Mouse (Mus musculus) heart, postnatal 0 days (tissue): ENCODE measurements around the gene Ubxn11.

ENCODE experiments used
- CTCF ChIP-seq: IDR thresholded peaks from 2 replicates; pipeline ENCODE4 v1.5.1; 2016; ENCODE audit warnings: antibody characterized with exemption, control low read depth, low read depth
- EP300 ChIP-seq: IDR thresholded peaks from 2 replicates; pipeline ENCODE4 v1.6.1; 2016; ENCODE audit warnings: antibody characterized with exemption, low read depth

- TF ChIP-seq CTCF = no peak
- no peak for TF ChIP-seq EP300
These were observed at the start of gene Ubxn11 for GRCm38 (mm10) chr4:134101979-134102741.
